Mouse (Mus musculus): ENCODE data around the gene Cdkn2d.

The Cdkn2d gene

DNA sequence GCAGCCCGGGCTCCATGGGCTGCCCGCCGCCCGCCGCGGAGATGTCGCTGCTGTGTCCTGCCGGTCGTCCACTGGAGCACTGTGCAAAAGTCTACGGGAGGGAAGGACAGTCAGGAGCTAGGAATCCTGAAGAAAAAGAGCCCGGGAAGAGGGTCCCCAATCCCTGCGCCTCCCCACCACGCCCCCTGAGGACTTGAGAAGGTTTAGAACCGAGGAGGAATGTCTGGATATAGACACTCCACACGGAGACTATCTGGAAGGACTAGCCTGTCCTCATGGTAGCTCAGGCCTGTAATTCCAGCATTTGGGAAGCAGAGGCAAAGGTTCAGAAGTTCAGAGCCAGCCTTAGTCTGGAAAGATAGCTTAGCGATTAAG is 46.1 kb downstream of the Cdkn2d start:
- no peak for DNase-seq (ENCODE audit: low read depth, low spot score)

DNA sequence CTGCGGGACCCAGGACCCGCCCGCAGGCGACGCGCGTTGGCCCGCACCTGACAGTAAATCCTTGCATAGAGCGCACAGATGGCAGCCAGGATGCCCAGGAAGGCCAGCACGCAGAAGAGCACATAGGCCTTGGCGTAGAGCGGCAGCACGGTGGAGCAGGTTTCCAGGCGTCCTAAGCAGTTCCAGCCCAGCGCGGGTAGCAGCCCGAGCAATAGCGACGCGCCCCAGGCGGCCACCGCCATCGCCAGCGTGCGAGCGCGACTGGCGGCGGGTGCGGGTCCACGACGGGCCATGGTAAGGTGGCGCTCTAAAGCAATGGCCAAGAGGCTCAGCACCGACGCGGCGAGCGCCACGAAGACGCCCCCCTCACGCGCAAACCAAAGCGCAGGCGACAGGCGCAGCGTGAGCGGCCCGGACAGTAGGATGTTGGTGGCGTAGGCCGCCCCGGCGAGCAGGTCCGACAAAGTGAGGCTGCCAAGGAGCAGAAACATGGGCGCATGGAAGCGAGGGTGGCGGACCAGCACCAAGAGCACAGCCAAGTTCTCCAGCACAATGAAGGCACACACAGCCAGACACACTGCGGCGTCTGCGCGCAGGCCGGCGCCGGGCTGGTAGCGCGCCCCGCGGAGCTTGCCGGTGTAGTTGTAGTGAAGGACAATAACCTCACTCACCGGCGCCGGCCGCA is 46.6 kb downstream of the Cdkn2d start:
- peak; percentile 73 for DNase-seq (ENCODE audit: low read depth, low spot score)

DNA sequence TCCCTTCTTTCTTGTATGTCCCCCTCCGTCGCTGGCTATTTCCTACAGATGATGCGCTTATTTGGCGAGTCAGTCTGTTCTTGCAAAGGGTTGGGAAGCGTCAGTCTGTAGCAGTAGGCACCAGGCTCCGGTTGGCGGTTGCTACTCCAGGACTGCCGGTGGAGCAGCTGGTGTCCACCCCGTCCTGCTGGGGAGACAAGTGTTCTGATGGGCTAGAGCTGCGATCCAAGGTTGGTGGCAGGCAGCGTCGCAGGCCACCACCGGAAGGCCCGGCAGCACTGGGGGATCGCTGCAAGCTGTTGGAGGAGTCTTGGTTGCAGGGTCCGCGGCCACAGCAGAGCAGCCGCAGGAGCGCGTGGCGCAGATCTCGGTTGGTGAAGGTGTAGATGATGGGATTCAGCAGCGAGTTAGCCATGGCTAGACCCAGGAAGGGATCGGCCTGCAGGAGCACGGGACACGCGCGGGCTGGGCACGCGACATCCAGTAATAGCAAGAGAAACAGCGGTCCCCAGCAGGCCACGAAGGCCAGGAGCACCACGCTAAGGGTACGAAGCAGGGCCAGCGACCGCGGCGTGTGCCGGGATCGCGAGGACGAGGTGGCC is 47.3 kb downstream of the Cdkn2d start:
- peak; percentile 55 for DNase-seq (ENCODE audit: low read depth, low spot score)

DNA sequence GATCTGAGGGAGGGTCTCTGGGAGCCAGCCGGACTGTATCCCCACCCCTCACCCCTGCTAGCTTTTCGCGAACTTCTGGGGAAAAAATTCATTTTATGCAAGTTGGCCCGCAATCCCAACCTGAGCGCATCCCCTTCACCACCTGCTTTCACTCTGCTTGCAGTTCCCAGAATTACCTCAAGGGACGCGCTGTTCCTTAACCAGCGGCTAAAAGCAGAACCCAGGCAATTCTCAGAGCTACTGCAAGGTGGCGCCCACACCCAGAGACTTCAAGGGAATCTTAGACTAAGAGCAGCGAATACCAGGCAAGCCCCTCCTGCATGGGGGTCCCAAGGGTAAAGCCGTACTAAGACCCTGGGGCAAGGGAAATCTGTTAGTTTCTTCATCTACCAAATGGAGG is 49.9 kb downstream of the Cdkn2d start:
- DNase-seq (ENCODE audit: low read depth, low spot score), result peak; percentile 95

DNA sequence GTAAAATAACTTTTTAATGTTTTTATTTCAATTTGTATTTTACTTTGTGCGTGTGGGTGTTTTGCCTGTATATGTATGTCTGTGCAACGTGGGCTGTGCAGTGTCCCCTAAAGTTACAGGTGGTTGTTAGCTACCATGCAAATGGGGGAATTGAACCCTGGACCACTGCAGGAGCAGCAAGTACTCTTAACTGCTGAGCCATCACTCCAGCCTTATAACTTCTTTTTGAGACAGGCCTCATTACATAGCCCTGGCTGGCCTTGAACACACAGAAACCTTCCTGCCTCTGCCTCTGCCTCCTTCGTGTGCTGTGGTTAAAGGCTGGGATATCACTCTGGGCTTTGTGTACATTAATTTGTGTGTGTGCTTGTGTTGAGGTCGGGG is 51.8 kb downstream of the Cdkn2d start:
- no peak for DNase-seq (ENCODE audit: low read depth, low spot score)

DNA sequence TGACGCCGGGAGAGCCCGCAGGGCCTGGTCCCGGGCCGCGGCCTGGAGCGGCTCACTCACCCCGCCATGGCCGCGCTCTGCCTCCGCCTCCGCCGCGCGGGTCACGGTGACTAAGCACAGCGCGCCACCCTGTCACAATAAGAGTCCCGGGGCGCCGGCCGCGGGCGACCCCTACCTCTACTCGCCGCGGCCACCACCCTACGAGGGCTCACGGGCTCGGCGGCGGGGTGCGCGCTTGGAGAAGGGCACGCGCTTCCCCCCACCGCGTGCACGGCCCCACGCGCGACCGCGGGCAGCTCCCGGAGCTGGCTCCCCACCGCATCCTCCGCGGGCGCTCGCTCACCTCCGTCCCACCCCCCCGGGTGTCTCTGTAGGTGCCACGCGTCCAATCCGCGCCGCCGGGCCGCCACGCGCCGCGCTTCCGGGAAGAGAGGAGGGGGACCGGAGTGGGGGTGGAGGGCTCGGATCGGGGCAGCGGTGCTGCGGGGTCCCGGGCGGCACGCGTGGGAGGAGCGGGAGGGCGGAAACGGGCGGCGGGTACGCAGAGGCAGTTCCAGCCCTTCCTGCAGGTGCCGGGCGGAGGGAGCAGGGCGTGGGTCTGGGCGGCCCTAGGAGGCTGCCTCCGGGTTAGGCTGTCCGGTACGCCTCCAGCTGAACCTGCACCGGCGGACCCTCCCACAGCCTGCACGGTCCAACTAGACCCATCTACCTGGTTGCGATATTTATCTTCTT is 52.3 kb downstream of the Cdkn2d start, which contains the start of gene Keap1:
TSS of gene Keap1 (minus strand) at position 629 of the 732 bp plus-strand sequence.
- peak; percentile 87 for DNase-seq (ENCODE audit: low read depth, low spot score)
